Mouse (Mus musculus) heart, postnatal 0 days (tissue): ENCODE measurements around the gene Pip4k2a.

Experiments used
- CTCF ChIP-seq: IDR thresholded peaks from 2 replicates; pipeline ENCODE4 v1.5.1; 2016; ENCODE audit warnings: antibody characterized with exemption, control low read depth, low read depth
- EP300 ChIP-seq: IDR thresholded peaks from 2 replicates; pipeline ENCODE4 v1.6.1; 2016; ENCODE audit warnings: antibody characterized with exemption, low read depth

GRCm38 (mm10) chr2:18794261-18794660 lies 203.7 kb downstream of the Pip4k2a start:
- no peak for TF ChIP-seq CTCF
- no peak for TF ChIP-seq EP300
